Mouse (Mus musculus) hindbrain, embryonic 11.5 days (tissue): ENCODE measurements around the gene Rabl3. TPM values are rescaled to one million over a fixed set of nuclear protein-coding genes. Genes with fewer than 3 reads are reported as not detected.

Experiments
- ATAC-seq: fragments of 200-750 bp; cut with Nextera tagmentation; 2 replicates; pipeline ENCODE4 v1.8.0; 2017; ENCODE audit warnings: mild to moderate bottlenecking, moderate TSS enrichment, moderate library complexity; ENCODE audit not compliant: low FRiP score
- DNase-seq: peaks from one replicate; pipeline ENCODE4 v3.0.0-alpha.2; 2015; ENCODE audit warnings: low spot score
- H3K27ac ChIP-seq: fragments of 300-500 bp; sonication (generic); 2 replicates; pipeline ENCODE4 v1.5.1; 2014; ENCODE audit warnings: mild to moderate bottlenecking, low read depth, low read length
- H3K27me3 ChIP-seq: fragments of 300-500 bp; sonication (generic); 2 replicates; pipeline ENCODE4 v1.6.1; 2014; ENCODE audit warnings: mild to moderate bottlenecking, low read length, moderate library complexity, mixed read lengths; ENCODE audit not compliant: control insufficient read depth, insufficient read depth
- H3K36me3 ChIP-seq: fragments of 300-500 bp; sonication (generic); 2 replicates; pipeline ENCODE4 v1.6.1; 2014; ENCODE audit warnings: mild to moderate bottlenecking, low read length, moderate library complexity, mixed read lengths; ENCODE audit not compliant: control insufficient read depth, insufficient read depth
- H3K4me1 ChIP-seq: fragments of 300-500 bp; sonication (generic); replicated peaks from 2 replicates; pipeline ENCODE4 v1.6.1; 2014; ENCODE audit warnings: low read length, mixed read lengths; ENCODE audit not compliant: control insufficient read depth, insufficient read depth
- H3K4me2 ChIP-seq: fragments of 300-500 bp; sonication (generic); replicated peaks from 2 replicates; pipeline ENCODE4 v1.6.1; 2014; ENCODE audit warnings: mild to moderate bottlenecking, low read depth, low read length
- H3K4me3 ChIP-seq: fragments of 300-500 bp; sonication (generic); 2 replicates; pipeline ENCODE4 v1.5.1; 2014; ENCODE audit warnings: low read depth, low read length
- H3K9ac ChIP-seq: fragments of 300-500 bp; sonication (generic); 2 replicates; pipeline ENCODE4 v1.6.1; 2014; ENCODE audit warnings: low read depth, low read length
- H3K9me3 ChIP-seq: fragments of 300-500 bp; sonication (generic); 2 replicates; pipeline ENCODE4 v1.6.1; 2016; ENCODE audit warnings: low read length; ENCODE audit not compliant: control insufficient read depth
- WGBS: fragments of 180-500 bp; shearing (Covaris S2); extraction: QIAGEN DNeasy Blood & Tissue Kit; methylation state at CpG from one replicate; pipeline ENCODE4 v1.1.7; 2014; 5-methylcytosine and 5-hydroxymethylcytosine counted together
- polyA plus RNA-seq: library from polyadenylated mRNA; unstranded; fragments of >200 nt; fragmentation: Nextera tagmentation; extraction: Ambion mirVana; gene quantifications from 2 replicates; pipeline ENCODE4 v1.2.1, GENCODE M21; 2014

The Rabl3 gene
- polyA plus RNA-seq, 1 experiment from 2014 or later: 45.6 TPM

DNA sequence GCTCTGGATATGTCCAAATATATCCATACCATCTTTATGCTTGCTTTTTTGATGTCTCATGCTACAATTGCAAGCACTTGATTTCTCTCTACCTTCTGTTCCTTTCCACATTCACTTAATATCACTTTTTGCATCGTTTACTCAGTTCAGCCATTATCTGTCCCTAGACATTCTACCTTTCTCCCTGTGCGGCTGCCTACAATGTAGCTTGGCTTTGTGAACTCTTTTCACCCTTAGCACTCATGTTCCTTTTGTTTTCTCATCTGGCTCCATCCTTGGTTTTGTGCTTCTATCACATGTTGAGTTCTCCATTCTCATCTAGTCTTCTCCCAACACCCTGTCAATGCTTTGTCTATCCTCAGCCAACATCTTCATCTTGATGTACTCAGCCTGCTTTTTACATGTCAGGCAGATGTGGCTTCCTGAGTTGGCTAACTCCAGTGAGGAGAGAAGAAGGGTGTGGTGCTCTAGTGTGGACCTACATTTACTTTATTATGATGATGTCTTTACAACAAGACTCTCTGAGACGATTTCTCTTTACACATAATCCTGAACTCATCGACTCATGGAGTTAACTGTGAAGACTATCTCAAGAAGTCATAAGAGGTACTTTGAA is 22.0 kb upstream of the Rabl3 start:
- Histone ChIP-seq H3K4me3 (no peak overlapping the region), H3K36me3 (peaks cover 8% of the 10 kb centered on the region; the same call in 1 of the 2 replicates), H3K27me3 (no peaks in the 10 kb centered on the region), H3K4me2 (no peak overlapping the region), H3K9ac (no peak overlapping the region), H3K9me3 (no peaks in the 10 kb centered on the region), H3K4me1 (no peaks in the 10 kb centered on the region), H3K27ac (no peak overlapping the region)
- DNase-seq: no peak
- ATAC-seq: no peak
- 93% methylated on average over 4 of the region's 4 CpGs for WGBS

- no peak overlapping the region for H3K27ac ChIP-seq
- DNase-seq (no peak), ATAC-seq (no peak)
- no peak overlapping the region for H3K4me2 ChIP-seq
- peaks cover 10% of the 10 kb centered on the region for H3K36me3 ChIP-seq
- no peaks in the 10 kb centered on the region for H3K27me3 ChIP-seq
- H3K4me1 ChIP-seq: no peaks in the 10 kb centered on the region
- no peaks in the 10 kb centered on the region for H3K9me3 ChIP-seq
- H3K4me3 ChIP-seq: no peak overlapping the region
- 93% methylated on average over 2 of the region's 2 CpGs for whole genome bisulfite sequencing
- H3K9ac ChIP-seq: no peak overlapping the region
These were observed 21.0 kb upstream of the Rabl3 start for GRCm38 (mm10) chr16:37518662-37519061.

GRCm38 (mm10) chr16:37519721-37520120 is 20.0 kb upstream of the Rabl3 start:
- Histone ChIP-seq H3K4me2 (no peak overlapping the region), H3K27ac (no peak overlapping the region), H3K9ac (no peak overlapping the region), H3K27me3 (no peaks in the 10 kb centered on the region), H3K4me1 (no peaks in the 10 kb centered on the region), H3K4me3 (no peak overlapping the region), H3K36me3 (peaks cover 15% of the 10 kb centered on the region), H3K9me3 (no peaks in the 10 kb centered on the region)
- ATAC-seq (no peak), DNase-seq (no peak)
- WGBS: 96% methylated on average over 1 of the region's 1 CpGs

DNA sequence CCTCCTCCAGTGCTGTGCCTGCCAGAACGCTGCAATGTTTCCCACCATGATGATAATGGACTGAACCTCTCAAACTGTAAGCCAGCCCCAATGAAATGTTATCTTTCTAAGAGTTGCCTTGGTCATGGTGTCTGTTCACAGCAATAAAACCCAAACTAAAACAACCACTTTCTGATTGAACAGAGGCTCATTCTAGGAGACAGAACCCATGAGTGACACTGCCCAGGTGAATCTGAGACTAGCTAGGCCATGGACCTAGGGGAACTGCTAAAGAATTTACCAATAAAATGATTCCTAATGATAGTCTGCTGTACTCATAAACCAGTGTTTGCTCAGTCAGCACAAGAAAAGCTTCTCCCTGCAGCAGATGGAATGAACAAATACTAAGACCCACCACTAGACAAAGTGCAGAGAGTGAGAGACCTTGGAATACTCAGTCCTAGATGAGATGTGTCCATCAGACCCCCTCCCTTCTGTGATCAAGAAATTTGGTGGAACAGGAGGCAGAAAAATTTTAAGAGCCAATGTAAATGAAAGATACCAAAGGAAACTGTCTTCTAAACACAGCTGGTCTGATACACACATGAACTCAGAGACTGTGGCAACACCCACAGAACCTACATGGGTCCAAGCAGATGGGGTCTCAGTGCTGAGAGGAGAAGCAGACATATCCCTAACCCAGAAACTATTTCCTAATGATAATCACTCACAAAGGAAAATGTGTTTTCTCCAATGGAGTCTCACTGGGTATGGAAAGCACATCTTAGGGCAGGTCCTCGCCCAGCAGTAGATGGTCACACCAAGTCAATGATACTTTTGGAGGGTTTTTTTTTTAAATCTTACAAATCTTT is 19.3 kb upstream of the Rabl3 start:
- DNase-seq: no peak
- no peaks in the 10 kb centered on the region for H3K9me3 ChIP-seq
- H3K4me3 ChIP-seq: no peak overlapping the region
- ATAC-seq: no peak
- no peaks in the 10 kb centered on the region for H3K4me1 ChIP-seq
- peaks cover 15% of the 10 kb centered on the region for H3K36me3 ChIP-seq
- no peak overlapping the region for H3K27ac ChIP-seq
- H3K9ac ChIP-seq: no peak overlapping the region
- H3K4me2 ChIP-seq: no peak overlapping the region
- H3K27me3 ChIP-seq: no peaks in the 10 kb centered on the region
- WGBS: 95% methylated on average over 2 of the region's 2 CpGs

DNA sequence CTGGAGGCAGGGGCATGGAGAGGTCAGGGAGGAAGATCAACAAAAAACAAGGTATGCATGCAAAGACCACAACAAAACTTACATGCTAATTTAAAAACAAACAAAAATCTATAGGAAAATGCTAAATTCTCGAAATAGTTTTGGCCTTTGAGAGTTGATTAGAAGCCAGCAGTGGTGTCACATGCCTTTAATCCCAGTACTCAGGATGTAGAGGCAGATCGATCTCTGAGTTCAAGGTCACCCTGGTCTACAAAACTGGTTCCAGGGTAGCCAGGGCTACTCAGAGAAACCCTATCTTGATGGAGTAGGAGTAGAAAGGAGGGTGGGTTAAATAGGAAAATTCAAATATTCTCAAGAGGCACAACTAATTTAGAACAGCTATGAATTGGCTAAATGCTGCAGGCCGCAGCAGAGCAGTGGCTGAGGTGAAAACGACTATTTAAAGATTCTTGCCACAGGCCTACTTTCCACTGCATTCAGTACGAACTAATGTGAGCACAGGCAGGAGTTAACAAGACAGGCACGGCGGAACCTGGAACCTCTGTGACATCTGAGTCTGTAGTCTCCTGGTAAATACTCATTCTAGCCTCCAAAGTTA is 17.5 kb upstream of the Rabl3 start:
- Histone ChIP-seq H3K36me3 (peaks cover 15% of the 10 kb centered on the region), H3K27ac (no peak overlapping the region), H3K9me3 (no peaks in the 10 kb centered on the region), H3K4me3 (no peak overlapping the region), H3K4me2 (no peak overlapping the region), H3K9ac (no peak overlapping the region), H3K4me1 (no peaks in the 10 kb centered on the region), H3K27me3 (no peaks in the 10 kb centered on the region)
- ATAC-seq (no peak), DNase-seq (no peak)
- 94% methylated on average over 7 of the region's 7 CpGs for WGBS

DNA sequence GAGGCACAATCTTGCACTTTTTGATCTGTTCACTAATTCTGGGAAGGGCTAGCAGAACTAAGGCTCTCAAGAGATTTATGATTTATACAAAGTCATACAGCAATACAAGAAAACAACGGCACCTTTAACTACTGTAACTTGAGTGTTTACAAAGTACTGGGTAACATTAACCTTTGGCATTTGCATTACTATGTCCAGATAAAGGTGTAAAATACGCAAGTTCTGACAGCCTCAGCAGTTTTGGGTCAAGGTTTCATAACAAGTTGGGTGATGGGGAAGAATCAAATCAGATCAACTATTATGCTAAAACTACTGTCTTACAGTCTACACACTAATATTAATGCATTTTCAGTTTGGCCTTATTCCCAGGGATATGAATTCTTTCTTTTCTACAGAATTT is 14.6 kb upstream of the Rabl3 start:
- no peak overlapping the region for H3K27ac ChIP-seq
- DNase-seq (no peak), ATAC-seq (no peak)
- peaks cover 15% of the 10 kb centered on the region for H3K36me3 ChIP-seq
- no peaks in the 10 kb centered on the region for H3K4me1 ChIP-seq
- 89% methylated on average over 2 of the region's 2 CpGs for WGBS
- H3K9ac ChIP-seq: no peak overlapping the region
- H3K9me3 ChIP-seq: no peaks in the 10 kb centered on the region
- no peak overlapping the region for H3K4me2 ChIP-seq
- no peaks in the 10 kb centered on the region for H3K27me3 ChIP-seq
- no peak overlapping the region for H3K4me3 ChIP-seq

GRCm38 (mm10) chr16:37526688-37527223 is 12.9 kb upstream of the Rabl3 start:
- H3K4me1 ChIP-seq: no peaks in the 10 kb centered on the region
- H3K9ac ChIP-seq: no peak overlapping the region
- H3K4me2 ChIP-seq: no peak overlapping the region
- H3K27me3 ChIP-seq: no peaks in the 10 kb centered on the region
- DNase-seq (no peak), ATAC-seq (no peak)
- 94% methylated on average over 3 of the region's 3 CpGs for WGBS
- no peak overlapping the region for H3K4me3 ChIP-seq
- H3K27ac ChIP-seq: no peak overlapping the region
- H3K9me3 ChIP-seq: no peaks in the 10 kb centered on the region
- peaks cover 7% of the 10 kb centered on the region for H3K36me3 ChIP-seq

GRCm38 (mm10) chr16:37530170-37530569 is 9.5 kb upstream of the Rabl3 start:
- Histone ChIP-seq H3K9me3 (no peaks in the 10 kb centered on the region), H3K36me3 (0 out of 2 replicates have a peak, but pooled peaks cover 2% of the 10 kb centered on the region), H3K4me1 (no peaks in the 10 kb centered on the region), H3K27me3 (no peaks in the 10 kb centered on the region), H3K4me2 (no peak overlapping the region), H3K9ac (no peak overlapping the region), H3K27ac (no peak overlapping the region), H3K4me3 (no peak overlapping the region)
- DNase-seq: no peak
- no peak for ATAC-seq
- 85% methylated on average over 6 of the region's 6 CpGs for WGBS
